Mouse (Mus musculus) heart, adult 8-10 months (tissue): Measurements from ENCODE around the gene Ifnab. TPM values are rescaled to one million over a fixed set of nuclear protein-coding genes. Genes with fewer than 3 reads are reported as not detected.

Experiments used
- DNase-seq: peaks from one replicate; pipeline ENCODE4 v3.0.0; 2022; ENCODE audit warnings: low spot score
- total RNA-seq, 4 experiments: library from RNA; stranded (reverse); gene quantifications; 2 replicates each; pipeline ENCODE4 v1.2.4; 2022

Ifnab gene
- total RNA-seq, result not detected

DNA sequence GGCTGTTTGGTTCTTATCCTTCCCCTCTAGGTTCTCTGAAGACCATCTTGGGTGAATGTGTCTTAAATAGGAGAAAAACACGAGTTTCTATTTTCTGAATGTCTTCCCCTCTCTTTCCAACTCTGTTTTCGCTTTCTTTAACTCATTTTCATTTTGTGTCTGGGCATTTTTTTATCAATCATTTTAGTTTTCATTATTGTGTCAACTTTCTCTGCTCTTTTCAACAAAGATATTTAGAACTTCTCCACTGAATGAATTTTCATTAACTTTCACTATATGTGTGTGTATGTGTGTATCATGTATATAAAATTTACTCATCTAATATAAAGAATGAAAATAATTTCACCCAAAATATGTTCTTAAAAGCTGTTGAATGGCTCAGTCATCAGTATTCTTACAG is at the start of gene Ifnab:
Gene Ifnab, minus strand, starts transcription at position 101 of the 400 bp plus-strand sequence.
- no peak for DNase-seq

DNA sequence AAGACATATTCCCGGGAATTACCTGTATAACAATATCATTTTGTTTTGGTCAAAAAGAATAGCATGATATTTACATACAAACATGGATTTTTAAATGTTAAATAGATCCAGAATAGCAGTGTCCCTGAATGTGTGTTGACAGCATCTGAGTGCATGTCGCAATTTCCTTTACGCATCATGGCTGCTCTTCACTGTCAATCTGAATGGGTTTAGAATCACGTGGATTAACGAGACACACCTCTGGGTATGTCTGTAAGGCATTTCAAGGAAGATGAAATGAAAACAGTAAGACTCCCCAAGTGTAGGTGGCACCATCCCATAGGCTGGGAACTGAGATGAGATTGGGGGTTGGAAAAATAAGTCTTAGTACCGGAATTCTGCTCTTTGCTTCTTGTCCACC is 47.9 kb upstream of the Ifnab start:
- DNase-seq, result no peak

DNA sequence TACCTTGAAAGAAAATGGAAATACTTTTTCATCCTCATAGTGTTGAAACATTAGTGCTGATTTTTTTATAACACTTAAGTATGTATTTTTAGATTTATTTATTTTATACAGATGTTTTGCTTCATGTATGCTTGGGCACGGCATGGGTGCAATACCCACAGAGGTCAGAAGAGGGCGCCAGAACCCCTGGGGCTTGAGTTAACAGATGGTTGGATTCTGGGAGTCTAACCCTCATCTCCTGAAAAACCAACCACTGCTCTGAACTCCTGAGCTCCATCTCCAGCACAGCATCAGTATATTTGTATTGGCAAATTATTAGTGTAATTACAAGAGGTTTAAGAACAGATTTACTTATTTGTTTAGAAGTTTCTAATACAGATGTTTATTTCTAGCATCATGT is 47.3 kb upstream of the Ifnab start:
- DNase-seq, result peak; percentile 70

DNA sequence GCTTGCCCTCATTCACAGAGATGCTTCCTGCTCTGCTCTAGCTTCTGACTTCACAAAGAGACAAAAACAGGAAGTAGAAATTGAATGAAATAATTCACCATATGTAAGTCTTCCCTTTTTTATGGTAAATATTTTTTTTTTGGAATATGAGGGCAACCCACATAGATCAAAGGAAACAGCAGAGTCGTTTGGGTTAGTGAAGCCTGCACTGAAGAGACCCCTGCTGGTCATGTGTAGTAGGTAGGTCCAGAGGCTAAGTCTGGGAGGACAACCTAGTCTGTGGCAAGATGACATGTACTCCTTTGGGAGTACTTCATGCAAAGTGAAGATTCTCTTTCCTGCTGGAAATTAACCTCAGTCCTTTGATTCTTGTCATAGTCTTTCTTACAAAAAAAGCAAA is 36.2 kb upstream of the Ifnab start:
- no peak for DNase-seq

DNA sequence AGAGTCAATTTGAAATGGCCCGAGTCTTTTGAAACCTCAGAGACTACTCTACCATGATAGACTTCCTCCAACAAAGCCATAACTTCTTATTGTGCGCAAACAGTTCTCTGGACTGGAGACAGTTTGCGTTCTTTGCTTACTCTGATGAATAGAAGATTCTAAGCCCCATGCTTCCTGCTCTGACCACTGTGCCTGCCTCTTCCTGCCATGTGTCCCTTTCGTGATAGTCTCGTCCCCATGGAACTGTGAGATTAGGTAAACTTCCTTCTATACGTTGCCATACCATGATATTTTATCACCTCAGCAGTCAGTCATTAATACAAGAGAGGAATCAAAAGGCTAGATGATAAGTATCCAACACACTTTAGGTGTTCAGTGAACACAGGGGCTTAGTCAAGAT is 35.6 kb upstream of the Ifnab start:
- no peak for DNase-seq

DNA sequence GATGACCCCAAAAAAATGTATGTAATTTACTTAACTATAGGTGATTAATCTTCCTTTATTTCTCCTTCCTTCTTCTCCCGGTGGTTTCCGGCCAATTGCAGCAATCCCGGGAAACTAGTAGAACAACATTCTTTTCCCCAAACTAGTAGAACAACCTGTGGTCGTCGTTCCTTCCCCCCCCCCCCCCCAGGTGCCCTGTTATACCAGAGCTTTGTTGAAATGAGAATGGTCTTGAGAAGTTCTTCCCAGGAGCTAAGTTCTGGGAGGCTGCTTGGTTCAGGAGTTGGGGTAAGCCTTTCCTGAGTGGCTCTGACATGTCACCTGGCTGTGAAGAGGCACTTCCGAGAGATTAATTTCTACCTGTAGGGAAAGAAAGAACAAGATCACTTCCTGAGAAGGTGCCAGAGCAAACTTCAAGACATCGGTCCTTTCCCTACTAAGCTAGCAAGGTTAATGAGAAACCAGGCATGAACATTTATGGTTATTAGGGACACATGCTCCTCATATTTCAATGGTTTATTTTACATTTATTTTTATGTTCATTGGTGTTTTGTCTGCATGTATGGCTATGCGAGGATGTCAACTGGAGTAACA is 32.4 kb upstream of the Ifnab start:
- no peak for DNase-seq

DNA sequence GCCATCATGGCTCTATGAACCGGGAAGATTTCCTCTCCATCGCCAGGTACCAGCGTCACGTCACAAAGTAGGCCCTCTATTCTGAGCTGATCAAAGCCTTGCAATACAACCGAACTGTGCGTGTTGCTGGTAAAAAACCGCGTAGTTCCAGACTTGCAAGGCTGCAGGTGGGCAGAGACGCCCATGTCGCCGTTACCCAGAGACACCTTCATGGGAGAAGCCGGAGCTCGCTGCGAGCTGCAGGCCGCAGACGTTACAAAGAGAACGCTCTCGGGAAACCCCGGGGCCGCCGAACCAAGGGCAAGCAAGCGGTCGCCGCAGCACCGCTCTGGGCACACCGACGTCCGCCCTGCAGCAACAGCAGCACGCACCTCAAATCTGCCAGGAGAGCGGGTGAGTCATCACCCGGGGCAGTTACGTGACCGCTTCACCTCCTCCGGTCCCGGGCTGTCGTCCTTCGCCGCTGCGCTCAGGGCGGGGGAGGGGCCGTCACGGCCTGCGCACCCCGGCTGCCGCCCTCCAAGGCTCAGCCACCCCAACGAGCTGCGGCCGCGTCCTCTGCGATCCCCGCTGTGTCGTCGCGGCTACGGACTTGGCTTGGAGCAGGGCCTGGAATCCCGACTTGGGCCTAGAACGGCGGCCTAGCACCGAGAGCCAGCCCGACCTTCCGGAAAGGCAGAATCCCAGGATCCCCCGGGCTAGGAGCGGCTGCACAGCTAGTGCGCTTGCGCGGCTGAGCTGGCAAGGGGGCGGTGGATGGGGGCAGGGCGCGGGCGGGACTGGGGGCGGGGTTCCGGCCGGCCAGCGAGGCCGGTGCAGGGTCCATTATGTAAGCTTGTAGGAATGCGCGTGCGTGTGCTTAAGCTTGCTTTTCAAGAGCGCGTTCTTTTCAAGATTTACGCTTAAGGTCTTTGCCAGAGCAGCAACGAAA is 30.9 kb upstream of the Ifnab start, which contains the start of the genes Gm26566 and Klhl9:
Gene Gm26566, plus strand, starts transcription at position 15 of the 931 bp plus-strand sequence.
Gene Klhl9, minus strand, starts transcription at position 675 of the 931 bp plus-strand sequence.
- DNase-seq, result peak; percentile 90

DNA sequence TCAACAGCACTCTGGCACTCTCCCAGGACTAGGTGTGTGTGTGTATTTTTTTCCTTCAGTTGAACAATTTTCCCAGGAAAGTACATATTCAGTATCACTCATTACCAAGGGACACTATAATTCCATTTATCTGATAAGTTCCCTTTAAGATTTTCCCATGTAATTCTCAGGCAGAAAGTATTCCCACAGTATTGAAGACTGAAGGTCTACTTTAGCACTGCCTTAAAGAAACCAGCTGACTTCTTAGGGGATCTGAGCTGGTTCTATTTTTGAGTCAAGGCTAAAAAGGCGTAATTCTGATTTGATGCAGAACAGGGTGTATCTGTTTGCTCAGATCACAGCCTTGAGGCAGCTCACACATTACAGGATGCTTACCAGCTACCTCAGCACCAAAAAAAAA is 27.6 kb upstream of the Ifnab start:
- DNase-seq, result no peak

DNA sequence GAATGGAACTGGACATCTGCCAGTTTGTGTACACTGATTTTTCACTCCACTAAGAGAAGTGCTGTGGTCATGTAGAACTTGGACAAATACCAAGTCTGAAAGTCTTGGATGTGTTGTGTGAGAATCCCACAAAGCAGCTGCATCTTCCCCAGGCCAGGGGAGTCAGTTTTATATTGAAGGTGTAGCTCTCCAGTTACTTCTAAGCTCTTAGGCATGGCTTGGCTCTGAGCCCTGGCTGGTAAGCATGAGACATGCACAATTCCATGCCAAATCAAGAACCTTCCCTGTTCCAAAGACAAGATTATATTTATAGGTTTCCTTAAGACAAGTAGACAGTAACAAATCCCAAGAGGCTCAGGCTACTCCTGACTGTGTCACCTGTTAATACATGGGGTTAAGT is 23.9 kb upstream of the Ifnab start:
- DNase-seq, result no peak

DNA sequence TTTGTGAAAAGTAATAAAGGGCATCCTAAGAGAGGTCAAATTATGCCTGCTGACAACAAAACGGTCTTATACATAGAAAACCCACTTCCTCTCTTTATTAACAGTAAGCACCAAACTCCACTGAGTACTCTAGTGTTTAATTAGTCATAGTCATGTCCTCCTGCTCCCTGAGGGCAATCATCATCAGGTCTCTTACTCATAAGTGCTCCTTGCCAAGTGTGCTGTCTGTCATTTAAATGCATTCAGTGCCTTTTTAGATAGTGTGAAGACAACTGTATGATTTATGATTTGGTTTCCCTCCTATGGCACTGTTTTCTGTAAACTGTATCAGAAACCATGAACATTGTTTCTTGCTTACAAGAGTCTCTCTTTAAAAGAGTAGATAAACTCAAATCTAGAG is 23.1 kb upstream of the Ifnab start:
- DNase-seq, result no peak

DNA sequence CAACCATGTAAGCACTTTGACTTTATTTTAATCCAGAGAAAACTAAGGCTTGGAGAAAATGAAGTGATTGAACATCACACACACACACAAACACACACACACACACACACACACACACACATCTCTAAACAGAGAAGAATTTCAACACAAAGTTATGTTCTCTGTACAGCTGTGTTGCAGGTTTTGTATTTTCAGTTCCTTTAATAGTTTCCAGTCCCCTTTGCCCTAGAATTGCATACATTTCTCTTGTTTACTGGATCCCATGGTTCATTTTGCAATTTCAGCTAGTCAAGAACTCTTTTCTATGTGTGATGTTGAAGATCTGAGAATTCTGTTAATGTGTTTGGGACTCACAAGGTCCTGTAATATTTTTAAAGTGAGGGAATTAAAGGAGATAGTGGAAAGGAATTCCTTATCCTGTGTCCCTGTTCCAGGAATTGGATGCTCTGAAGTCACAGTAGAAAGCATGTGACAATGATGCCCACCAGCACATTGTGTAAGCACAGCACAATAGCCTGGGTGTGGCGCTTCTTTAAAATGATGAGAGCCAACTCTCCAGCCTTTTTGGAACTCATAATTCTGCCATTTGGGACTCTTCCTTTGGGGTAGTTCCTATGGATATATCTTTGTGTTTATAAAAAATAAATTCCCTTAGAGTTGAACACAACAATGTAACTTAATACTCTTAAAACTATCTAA is 16.1 kb upstream of the Ifnab start:
- DNase-seq, result no peak

DNA sequence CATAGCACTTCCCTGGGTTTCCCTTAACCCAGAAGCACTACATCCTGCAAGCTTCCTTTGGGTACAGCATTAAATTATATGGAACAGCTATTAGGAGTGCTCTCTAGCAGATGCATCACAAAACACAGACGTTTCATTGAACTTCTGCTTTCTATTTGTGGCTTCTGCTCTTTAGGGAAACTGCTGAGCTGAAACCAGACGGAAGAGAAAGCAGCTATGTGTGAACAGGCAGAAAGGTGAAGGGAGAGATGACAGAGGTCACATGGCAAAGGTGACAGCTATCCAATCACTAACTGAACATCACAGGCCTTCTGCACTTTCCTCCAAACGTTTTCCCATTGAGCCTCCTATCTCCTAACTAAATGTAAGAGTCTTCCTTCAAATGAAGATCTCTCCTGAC is 14.8 kb upstream of the Ifnab start:
- DNase-seq, result no peak

DNA sequence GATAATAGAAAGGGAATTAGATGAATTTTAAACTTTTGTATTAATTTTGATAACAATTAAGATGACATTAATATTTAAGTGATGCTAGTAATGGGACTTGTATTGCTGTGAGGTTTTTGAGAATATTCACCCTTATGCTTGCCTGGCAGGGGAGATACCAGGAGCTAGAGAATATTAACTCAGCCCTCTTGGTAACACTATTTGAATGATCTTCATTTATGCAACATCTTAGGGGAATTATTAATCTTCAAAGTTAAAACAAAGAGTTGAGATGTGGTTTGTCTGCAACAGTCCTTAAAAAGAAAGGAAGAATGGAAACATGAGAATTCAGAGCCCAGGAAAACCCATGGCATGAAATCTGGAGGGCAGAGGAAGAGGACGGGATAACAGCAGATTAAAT is 8.1 kb upstream of the Ifnab start:
- DNase-seq, result no peak

DNA sequence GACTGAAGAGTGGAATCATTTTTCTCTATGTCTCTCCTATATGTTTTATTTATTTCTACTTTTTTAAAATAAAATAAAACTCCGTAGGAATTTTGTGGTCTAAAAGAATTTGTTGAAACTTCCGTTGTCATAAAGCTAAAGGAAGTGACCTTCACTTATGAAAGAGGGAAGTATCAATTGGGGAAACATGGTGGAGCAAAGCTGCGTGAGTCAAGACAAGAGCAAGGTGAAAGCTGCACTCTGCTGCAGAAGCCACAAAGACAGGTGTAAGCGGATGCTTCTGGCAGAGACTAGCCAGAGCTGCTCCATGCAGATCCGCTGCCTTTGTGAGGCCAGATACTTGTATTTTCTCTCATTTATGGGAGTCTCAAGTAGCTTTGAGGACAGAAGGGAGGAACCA is 7.6 kb upstream of the Ifnab start:
- no peak for DNase-seq

DNA sequence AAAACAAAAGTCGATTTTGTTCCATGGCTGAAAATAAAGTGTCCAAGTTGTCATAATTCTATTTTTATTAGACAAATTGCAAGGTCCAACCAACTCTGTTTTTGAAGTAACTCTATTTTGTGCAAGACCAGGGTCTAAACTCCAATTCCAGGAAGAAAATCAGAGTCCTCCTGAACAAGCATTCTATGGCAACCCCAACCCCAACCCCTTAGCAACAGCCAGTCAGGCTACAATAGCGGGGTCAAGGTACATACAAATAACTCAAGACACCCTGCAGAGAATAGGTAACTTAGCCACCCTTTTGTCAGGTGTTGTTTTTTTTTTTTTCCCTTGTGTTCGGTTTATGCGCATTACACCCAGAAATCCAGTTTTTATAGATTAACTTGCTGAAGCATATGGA is 6.6 kb upstream of the Ifnab start:
- no peak for DNase-seq

DNA sequence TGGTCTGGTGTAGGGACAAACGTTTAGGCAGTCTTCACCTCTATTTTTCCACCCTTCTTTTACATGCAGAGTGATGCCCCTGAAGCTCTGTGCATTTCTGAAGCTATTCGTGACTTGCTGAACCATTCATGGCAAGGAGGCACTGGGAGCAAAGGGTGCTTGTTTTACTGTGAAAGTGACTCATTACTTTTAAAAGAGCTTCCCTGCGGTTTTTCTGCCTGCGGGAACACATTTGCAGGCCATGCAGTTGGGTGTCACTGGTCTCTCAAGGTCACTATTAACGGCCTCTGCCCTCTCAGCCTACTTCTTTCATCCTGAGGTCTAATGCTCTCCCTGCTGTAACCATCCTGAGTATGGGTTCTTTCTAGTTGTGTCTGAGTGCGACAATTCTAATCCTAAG is 5.9 kb upstream of the Ifnab start:
- no peak for DNase-seq

DNA sequence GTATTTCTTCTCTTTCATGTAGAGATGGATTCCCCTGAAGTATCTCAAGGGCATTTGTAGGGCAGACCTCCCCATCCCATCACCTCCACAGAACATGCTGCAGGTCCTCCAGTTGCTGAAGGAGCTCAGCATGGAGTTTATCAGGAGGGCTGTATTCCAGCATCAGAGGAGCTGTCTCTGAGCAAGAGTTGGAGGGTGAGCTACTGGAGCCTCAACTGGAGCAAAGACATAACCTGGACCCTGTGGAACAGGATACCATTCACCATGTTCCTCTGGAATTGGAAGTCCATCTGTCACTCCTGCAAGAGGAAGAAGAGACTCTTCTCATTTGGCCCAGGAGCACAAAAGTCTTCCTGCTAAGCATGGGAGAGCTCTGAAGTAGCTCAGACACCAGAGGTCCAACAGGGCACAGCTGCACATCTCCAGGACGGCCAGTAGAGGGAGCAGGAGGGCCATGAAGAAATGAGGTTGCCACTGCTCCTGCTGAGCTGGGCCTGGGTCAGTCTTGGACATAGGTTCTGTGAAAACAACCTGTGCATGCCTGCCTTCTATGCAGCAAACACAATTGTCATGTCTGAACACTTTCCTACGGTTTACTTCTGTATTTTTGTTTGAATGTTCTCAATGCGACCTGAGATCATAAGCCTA is 5.2 kb upstream of the Ifnab start:
- peak; percentile 74 for DNase-seq

DNA sequence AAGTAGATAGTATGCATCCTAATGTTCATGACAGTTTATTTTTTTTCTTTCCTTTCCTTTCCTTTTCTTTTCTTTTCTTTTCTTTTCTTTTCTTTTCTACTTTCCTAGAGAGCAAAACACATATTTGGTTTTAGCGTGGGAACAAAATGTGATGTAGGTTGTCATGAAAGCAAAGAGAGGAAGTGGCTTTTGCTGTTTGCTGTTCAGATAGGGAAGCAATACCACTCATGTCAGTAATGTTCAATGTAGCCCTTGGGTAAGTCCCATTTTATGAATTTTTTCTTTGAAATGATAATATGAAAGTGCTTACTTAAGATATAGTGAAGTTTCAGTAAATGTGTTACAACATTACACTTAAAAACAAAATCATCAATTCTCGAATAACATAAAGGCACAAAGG is 2.2 kb upstream of the Ifnab start:
- no peak for DNase-seq

DNA sequence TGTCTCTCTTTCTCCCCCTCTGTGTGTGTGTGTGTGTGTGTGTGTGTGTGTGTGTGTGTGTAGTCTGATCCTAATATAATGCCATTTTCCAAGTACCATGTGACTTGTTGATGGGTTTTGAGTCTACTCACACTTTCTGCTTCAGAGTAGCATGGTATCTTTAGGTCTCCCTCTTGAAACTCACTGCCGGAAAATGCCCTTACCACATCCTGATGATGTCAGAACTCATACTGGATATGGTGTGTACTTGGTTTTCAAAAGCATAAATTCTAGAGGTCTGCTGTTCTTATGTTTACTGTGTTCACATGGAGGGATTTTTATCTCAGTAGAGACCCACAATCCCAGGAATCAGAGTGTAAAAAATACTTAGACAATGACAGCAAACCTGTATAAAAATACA is 1.4 kb upstream of the Ifnab start:
- DNase-seq, result no peak

DNA sequence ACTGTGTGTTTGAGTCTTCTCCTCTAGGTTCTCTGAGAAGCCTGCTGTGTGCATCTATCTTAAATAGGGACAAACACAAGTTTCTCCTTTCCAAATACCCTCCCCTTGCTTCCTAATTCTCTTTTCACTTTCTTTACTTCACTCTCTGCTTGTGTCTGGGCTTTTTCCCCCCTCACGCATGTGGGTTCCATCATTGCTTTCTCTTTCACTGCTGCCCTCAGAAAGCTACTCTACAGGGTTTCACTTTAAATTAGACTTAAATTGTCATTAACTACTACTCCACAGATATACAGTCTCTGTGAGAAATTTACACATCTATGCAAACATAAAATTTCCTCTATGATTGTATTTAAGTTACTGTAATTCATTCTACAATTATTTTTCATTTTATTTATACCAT is 7.3 kb downstream of the Ifnab start, which contains the start of gene Ifna2:
Gene Ifna2, minus strand, starts transcription at position 101 of the 400 bp plus-strand sequence.
- DNase-seq, result no peak

DNA sequence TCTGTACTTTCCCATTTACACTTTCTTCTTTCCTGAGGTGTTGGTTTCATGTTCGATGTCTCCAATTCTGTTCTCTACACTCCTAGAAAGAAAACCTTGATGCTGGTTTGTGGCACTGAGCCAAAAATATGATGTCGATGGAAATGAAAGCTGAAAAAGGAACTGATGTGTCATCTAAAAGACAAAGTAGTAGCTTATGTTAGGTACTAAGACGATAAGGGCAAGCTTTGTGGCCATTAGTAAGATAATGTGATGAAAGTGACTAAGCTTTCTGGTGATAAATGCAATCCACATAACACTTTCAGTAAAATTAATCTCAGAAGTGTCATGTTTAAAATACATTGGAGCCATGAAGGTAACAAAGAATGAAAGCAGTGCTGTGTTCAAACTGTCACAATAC is 9.8 kb downstream of the Ifnab start:
- no peak for DNase-seq

DNA sequence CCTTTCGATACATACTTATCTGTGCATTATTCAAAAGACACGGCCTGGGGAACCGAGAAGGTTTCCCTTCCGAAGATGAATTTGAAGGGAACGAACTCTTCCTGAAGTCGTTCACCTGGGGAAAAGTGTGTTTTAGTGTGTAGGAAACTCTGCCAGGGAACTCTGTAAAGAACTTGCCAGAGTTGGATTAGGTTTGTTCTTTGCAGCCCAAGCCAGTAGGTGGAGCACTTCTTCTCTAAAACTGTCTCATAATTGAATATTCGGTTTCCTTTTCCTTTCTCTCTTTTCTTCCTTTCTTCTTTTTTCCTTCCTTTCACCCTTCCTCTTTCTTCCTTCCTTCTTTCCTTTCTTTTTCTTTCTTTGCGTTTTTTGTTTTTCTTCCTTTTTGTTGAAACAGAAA is 10.8 kb downstream of the Ifnab start:
- DNase-seq, result no peak
